Mouse (Mus musculus) intestine, embryonic 15.5 days (tissue): ENCODE data around the gene Atg9a. TPM values are rescaled to one million over a fixed set of nuclear protein-coding genes. Genes with fewer than 3 reads are reported as not detected.

ENCODE experiments used
- ATAC-seq: fragments of 200-750 bp; cut with Nextera tagmentation; 2 replicates; pipeline ENCODE4 v1.8.0; 2017; ENCODE audit warnings: moderate TSS enrichment, moderate library complexity
- H3K27ac ChIP-seq: fragments of 300-500 bp; sonication (generic); 2 replicates; pipeline ENCODE4 v1.5.1; 2015; ENCODE audit warnings: mild to moderate bottlenecking, inconsistent platforms
- H3K27me3 ChIP-seq: fragments of 300-500 bp; sonication (generic); replicated peaks from 2 replicates; pipeline ENCODE4 v1.6.1; 2015; ENCODE audit warnings: inconsistent platforms
- H3K36me3 ChIP-seq: fragments of 300-500 bp; sonication (generic); 2 replicates; pipeline ENCODE4 v1.6.1; 2015; ENCODE audit warnings: inconsistent platforms
- H3K4me1 ChIP-seq: fragments of 300-500 bp; sonication (generic); replicated peaks from 2 replicates; pipeline ENCODE4 v1.6.1; 2015; ENCODE audit warnings: inconsistent platforms
- H3K4me2 ChIP-seq: fragments of 300-500 bp; sonication (generic); replicated peaks from 2 replicates; pipeline ENCODE4 v1.6.1; 2015; ENCODE audit warnings: mild to moderate bottlenecking, inconsistent platforms
- H3K4me3 ChIP-seq: fragments of 300-500 bp; sonication (generic); replicated peaks from 2 replicates; pipeline ENCODE4 v1.5.1; 2015; ENCODE audit warnings: inconsistent platforms
- H3K9ac ChIP-seq: fragments of 300-500 bp; sonication (generic); 2 replicates; pipeline ENCODE4 v1.6.1; 2015; ENCODE audit warnings: inconsistent platforms
- H3K9me3 ChIP-seq: fragments of 300-500 bp; sonication (generic); 2 replicates; pipeline ENCODE4 v1.6.1; 2016; ENCODE audit warnings: inconsistent platforms
- WGBS: fragments of 180-500 bp; shearing (Covaris S2); methylation state at CpG from one replicate; pipeline ENCODE4 v1.1.7; 2015; 5-methylcytosine and 5-hydroxymethylcytosine counted together
- polyA plus RNA-seq: library from polyadenylated mRNA; unstranded; fragments of >200 nt; fragmentation: Nextera tagmentation; extraction: Ambion mirVana; gene quantifications from 2 replicates; pipeline ENCODE4 v1.2.1, GENCODE M21; 2015

Atg9a gene
- polyA plus RNA-seq, 1 experiment from 2014 or later = 28.3 TPM

DNA sequence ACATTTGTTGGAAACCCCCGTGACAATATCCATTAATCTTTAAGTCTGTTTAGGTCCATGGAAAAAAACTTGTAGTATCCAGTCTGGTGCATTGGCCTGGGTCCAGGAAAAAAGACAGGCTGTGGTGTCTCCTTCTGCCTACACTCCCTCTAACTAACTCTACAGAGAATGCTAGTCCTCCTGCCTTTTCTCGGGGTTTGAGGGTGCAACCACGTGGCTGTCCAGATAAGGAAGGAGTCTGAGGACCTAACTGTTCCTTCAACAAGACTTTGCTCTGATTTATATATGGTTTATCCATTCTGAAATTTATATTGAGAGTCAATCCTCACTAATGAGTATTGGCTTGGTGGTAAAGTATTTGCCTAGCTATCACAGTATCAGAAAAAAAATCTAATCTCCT lies 36.2 kb downstream of the Atg9a start:
- WGBS = 33% methylated on average over 3 of the region's 3 CpGs
- no peak overlapping the region for H3K27ac ChIP-seq
- no peaks in the 10 kb centered on the region for H3K4me1 ChIP-seq
- no peaks in the 10 kb centered on the region for H3K9me3 ChIP-seq
- H3K4me3 ChIP-seq = no peak overlapping the region
- H3K9ac ChIP-seq = no peak overlapping the region
- no peaks in the 10 kb centered on the region for H3K27me3 ChIP-seq
- H3K4me2 ChIP-seq = no peak overlapping the region
- no peaks in the 10 kb centered on the region for H3K36me3 ChIP-seq
- no peak for ATAC-seq

- 86% methylated on average over 4 of the region's 4 CpGs for WGBS
- no peak overlapping the region for H3K4me3 ChIP-seq
- H3K9ac ChIP-seq = no peak overlapping the region
- no peaks in the 10 kb centered on the region for H3K9me3 ChIP-seq
- peaks cover 26% of the 10 kb centered on the region for H3K36me3 ChIP-seq
- no peak overlapping the region for H3K27ac ChIP-seq
- no peak overlapping the region for H3K4me2 ChIP-seq
- H3K4me1 ChIP-seq = peaks cover 7% of the 10 kb centered on the region; the same call in 1 of the 2 replicates
- H3K27me3 ChIP-seq = no peaks in the 10 kb centered on the region
- no peak for ATAC-seq
Observed at GRCm38 (mm10) chr1:75148727-75149126, 43.3 kb downstream of the Atg9a start.

GRCm38 (mm10) chr1:75147411-75148135 lies 44.4 kb downstream of the Atg9a start:
- Histone ChIP-seq H3K36me3 (peaks cover 26% of the 10 kb centered on the region), H3K4me1 (peaks cover 12% of the 10 kb centered on the region; the same call in 1 of the 2 replicates), H3K9me3 (no peaks in the 10 kb centered on the region), H3K9ac (no peak overlapping the region), H3K4me3 (no peak overlapping the region), H3K27ac (no peak overlapping the region), H3K4me2 (no peak overlapping the region), H3K27me3 (no peaks in the 10 kb centered on the region)
- 80% methylated on average over 7 of the region's 7 CpGs for WGBS
- no peak for ATAC-seq

DNA sequence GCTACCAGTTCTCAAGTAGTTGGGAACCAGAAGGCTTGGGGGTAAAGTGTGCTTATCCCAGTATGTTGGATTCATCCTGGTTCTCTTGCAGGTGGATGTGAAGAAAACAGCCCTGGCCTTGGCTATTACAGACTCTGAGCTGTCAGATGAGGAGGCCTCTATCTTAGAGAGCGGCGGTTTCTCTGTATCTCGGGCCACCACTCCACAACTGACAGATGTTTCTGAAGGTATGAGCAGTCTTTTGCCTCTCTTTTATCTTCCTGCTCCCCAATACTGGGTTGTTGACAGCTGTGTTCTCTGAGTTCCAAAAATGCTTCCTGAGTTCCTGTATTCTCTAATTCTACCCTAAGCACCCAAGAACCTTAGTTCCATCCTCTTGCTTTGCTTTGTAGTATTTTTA lies 46.4 kb downstream of the Atg9a start:
- no peak overlapping the region for H3K9ac ChIP-seq
- ATAC-seq = no peak
- WGBS = 95% methylated on average over 3 of the region's 3 CpGs
- H3K27me3 ChIP-seq = no peaks in the 10 kb centered on the region
- H3K9me3 ChIP-seq = no peaks in the 10 kb centered on the region
- H3K36me3 ChIP-seq = peaks cover 26% of the 10 kb centered on the region
- H3K4me1 ChIP-seq = peaks cover 17% of the 10 kb centered on the region; the same call in 1 of the 2 replicates
- H3K4me3 ChIP-seq = no peak overlapping the region
- no peak overlapping the region for H3K27ac ChIP-seq
- no peak overlapping the region for H3K4me2 ChIP-seq

DNA sequence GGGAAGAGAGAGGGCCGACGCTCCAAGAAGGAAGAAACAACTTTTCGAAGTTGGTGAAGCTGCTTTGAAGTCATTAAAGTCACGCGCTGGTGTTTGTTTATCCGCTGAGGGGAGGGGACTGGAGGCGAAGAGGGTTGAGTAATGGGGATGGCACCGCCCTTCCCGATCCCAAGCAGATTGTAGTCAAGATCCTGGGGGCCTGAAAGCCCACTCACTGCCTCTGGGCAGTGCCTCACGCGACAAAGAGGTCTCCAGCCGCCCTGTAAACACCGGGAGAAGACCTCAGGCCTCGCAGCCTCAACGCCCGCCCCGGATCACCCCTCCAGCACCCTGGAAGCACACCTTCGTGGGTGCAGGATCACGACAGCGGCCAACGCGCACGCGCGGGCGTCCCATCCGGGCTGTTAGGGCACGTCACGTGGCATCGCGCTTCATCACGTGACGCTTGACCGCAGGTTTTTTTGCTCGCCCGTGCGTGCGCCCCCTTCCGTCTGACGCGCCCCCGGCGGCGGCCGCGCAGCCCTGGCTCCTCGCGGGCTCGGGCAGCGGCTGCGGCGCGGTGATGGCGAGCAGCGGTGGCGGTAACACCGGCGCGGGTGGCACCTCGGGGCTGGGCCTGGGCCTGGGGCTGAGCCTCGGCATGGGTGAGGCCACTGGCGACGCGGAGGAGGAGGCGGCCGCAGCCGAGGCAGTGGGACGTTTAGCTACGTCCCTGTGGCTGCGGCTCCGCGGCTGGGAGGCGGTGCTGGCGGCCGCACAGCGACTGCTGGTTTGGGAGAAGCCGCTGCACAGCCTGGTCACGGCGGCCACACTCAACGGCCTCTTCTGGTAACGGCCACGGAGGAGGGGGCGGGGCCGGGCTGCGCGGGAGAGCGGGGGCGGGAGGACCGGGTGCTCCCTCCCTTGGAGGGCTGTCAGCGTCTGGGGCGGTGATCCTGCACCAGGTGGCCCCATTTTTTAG lies 49.4 kb downstream of the Atg9a start, which contains the start of the genes Cnppd1 and Retreg2:
Gene Cnppd1, minus strand, starts transcription at position 411 of the 961 bp plus-strand sequence.
Gene Retreg2, plus strand, starts transcription at position 478 of the 961 bp plus-strand sequence.
- ATAC-seq = peak; percentile 94
- peak within 1 kb of the TSS; percentile 96 for H3K9ac ChIP-seq
- H3K27me3 ChIP-seq = no peaks in the 10 kb centered on the region
- peaks cover 29% of the 10 kb centered on the region for H3K36me3 ChIP-seq
- peak within 1 kb of the TSS; percentile 89 for H3K4me2 ChIP-seq
- H3K9me3 ChIP-seq = no peaks in the 10 kb centered on the region
- peak within 1 kb of the TSS; percentile 98 for H3K27ac ChIP-seq
- 0% methylated on average over 90 of the region's 91 CpGs for WGBS
- peak within 1 kb of the TSS; percentile 98 for H3K4me3 ChIP-seq
- peaks cover 17% of the 10 kb centered on the region; the same call in 1 of the 2 replicates for H3K4me1 ChIP-seq

DNA sequence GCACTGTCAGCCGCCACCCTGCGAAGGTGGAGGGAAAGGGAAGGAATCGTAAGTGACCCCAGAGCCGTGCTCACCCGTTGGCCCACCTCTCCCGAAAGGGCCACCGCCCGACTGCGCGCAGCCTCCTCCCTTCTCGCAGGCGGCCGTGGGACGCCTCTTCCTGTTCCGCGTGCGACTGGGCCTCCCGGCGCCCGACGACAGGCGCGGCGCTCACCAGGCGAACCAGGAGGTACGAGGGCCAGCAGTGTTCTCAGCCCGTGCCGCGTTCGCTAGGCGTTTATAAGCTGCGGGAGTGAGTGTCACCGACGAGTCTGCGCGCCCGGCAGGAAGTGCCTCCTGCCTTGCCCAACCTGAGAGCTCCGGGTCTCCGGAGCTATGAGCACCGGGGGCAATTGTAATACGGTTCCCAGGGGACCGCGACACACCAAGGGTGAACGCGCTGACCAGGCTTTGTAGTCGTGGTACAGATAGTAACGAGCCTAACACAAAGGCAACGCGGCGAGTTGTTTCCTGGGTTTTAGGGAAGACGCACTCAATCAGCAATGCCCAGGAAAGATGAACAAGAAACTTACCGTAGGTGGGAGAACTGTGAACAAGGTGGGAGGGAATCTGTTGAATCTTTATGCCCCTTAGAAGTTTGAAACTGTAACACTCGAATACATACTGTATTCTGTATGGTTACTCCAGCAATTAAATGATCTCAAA lies 50.4 kb downstream of the Atg9a start:
- Histone ChIP-seq H3K4me2 (peak overlapping the region; percentile 89), H3K9me3 (no peaks in the 10 kb centered on the region), H3K27ac (peak overlapping the region; percentile 98), H3K27me3 (no peaks in the 10 kb centered on the region), H3K4me3 (peak overlapping the region; percentile 98), H3K36me3 (peaks cover 26% of the 10 kb centered on the region), H3K4me1 (peaks cover 17% of the 10 kb centered on the region; the same call in 1 of the 2 replicates), H3K9ac (peak overlapping the region; percentile 96)
- ATAC-seq = peak; percentile 65
- WGBS = under 1% methylated on average over 53 of the region's 53 CpGs

- peak overlapping the region; percentile 96 for H3K9ac ChIP-seq
- peak overlapping the region; percentile 98 for H3K4me3 ChIP-seq
- H3K9me3 ChIP-seq = no peaks in the 10 kb centered on the region
- no peak for ATAC-seq
- peak overlapping the region; percentile 89 for H3K4me2 ChIP-seq
- peaks cover 17% of the 10 kb centered on the region; the same call in 1 of the 2 replicates for H3K4me1 ChIP-seq
- peak overlapping the region; percentile 98 for H3K27ac ChIP-seq
- peaks cover 23% of the 10 kb centered on the region for H3K36me3 ChIP-seq
- WGBS = 54% methylated on average over 4 of the region's 4 CpGs
- H3K27me3 ChIP-seq = no peaks in the 10 kb centered on the region
Observed at GRCm38 (mm10) chr1:75140601-75141190, 51.3 kb downstream of the Atg9a start.

DNA sequence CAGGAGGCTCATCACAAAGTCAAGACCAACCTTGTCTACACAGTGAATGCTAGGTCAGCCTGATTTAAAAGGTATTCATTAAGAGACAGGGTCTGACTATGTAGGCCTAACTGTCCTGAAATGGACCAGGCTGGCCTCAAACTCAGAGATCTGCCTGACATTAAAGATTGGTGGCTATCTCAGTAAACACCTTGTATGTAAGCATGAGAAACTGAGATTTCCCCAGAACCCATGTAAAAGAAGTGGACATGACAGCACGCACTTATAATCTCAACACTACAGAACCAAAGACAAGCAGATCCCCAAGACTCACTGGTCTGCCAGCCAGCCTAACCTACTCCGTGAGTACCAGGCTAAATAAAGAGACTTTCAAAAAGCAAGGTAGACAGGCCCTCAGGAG lies 53.5 kb downstream of the Atg9a start:
- 96% methylated on average over 2 of the region's 2 CpGs for WGBS
- H3K27ac ChIP-seq = no peak overlapping the region
- no peak overlapping the region for H3K4me3 ChIP-seq
- H3K9ac ChIP-seq = no peak overlapping the region
- H3K9me3 ChIP-seq = no peaks in the 10 kb centered on the region
- no peak for ATAC-seq
- peaks cover 18% of the 10 kb centered on the region for H3K36me3 ChIP-seq
- H3K27me3 ChIP-seq = no peaks in the 10 kb centered on the region
- 0 out of 2 replicates have a peak, but pooled peaks cover 10% of the 10 kb centered on the region for H3K4me1 ChIP-seq
- H3K4me2 ChIP-seq = no peak overlapping the region

- H3K9ac ChIP-seq = no peak overlapping the region
- H3K4me1 ChIP-seq = 0 out of 2 replicates have a peak, but pooled peaks cover 7% of the 10 kb centered on the region
- no peaks in the 10 kb centered on the region for H3K27me3 ChIP-seq
- no peak; the same call in 1 of the 2 replicates for ATAC-seq
- WGBS = 38% methylated on average over 3 of the region's 3 CpGs
- H3K9me3 ChIP-seq = no peaks in the 10 kb centered on the region
- H3K27ac ChIP-seq = no peak overlapping the region
- H3K4me2 ChIP-seq = no peak overlapping the region
- no peak overlapping the region for H3K4me3 ChIP-seq
- H3K36me3 ChIP-seq = peaks cover 18% of the 10 kb centered on the region
Observed at GRCm38 (mm10) chr1:75136730-75137129, 55.3 kb downstream of the Atg9a start.

GRCm38 (mm10) chr1:75136293-75136692 lies 55.7 kb downstream of the Atg9a start:
- Histone ChIP-seq H3K4me2 (no peak overlapping the region), H3K4me3 (no peak overlapping the region), H3K27me3 (no peaks in the 10 kb centered on the region), H3K36me3 (peaks cover 18% of the 10 kb centered on the region), H3K9me3 (no peaks in the 10 kb centered on the region), H3K9ac (no peak overlapping the region), H3K4me1 (0 out of 2 replicates have a peak, but pooled peaks cover 7% of the 10 kb centered on the region), H3K27ac (no peak overlapping the region)
- WGBS = 70% methylated on average over 6 of the region's 6 CpGs
- ATAC-seq = no peak

DNA sequence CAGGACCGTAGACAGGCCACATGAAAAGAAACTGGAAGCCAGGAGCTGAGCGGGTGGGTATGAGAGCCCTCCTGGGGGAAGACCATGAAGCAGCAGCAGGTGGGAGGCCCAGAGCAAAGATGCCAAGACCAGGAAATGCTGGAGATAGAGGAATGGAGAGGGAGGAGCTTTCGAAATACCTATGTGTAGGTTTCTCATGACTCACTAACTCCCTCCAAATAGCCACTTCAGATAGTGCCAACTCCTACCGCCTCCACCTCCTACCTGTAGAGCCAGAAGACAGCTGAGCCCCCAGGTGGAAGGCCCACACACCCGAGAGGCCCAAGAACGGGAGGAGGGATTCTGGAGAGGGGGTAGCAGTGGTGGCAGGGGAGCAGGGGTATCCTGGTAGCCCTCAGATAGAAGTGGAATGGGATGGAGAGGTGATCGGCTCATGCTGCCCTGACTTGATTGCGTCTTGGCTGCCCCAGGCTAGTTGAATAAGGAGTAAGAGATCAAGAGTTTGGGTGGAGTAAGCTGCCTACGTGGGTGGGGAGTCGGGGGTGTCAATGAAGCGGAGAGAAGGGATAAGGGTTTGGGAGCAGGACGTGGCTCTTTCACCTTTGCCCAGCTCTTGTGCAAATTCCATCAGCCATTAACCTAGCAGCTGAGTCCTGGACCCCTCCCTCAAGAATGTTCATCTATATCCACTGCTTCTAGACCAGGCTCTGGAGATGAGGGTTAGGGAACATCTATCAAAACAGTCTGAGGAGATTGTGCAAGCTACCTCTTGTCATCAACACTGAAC lies 58.4 kb downstream of the Atg9a start, which contains the start of gene Slc23a3:
Gene Slc23a3, minus strand, starts transcription at position 470 of the 787 bp plus-strand sequence.
- Histone ChIP-seq H3K4me2 (0 out of 2 replicates have a peak within 1 kb of the TSS, but pooled peaks have one; percentile 14), H3K4me1 (0 out of 2 replicates have a peak, but pooled peaks cover 2% of the 10 kb centered on the region), H3K4me3 (no peak within 1 kb of the TSS), H3K36me3 (peaks cover 15% of the 10 kb centered on the region), H3K9me3 (no peaks in the 10 kb centered on the region), H3K27me3 (no peaks in the 10 kb centered on the region), H3K9ac (no peak within 1 kb of the TSS), H3K27ac (no peak within 1 kb of the TSS)
- 48% methylated on average over 12 of the region's 12 CpGs for WGBS
- ATAC-seq = peak; percentile 48; the same call in 1 of the 2 replicates
